Mouse (Mus musculus): ENCODE measurements around the gene Gm49416. TPM values are rescaled to one million over a fixed set of nuclear protein-coding genes. Genes with fewer than 3 reads are reported as not detected.

The Gm49416 gene
- polyA plus RNA-seq, 2 experiments, result not detected

DNA sequence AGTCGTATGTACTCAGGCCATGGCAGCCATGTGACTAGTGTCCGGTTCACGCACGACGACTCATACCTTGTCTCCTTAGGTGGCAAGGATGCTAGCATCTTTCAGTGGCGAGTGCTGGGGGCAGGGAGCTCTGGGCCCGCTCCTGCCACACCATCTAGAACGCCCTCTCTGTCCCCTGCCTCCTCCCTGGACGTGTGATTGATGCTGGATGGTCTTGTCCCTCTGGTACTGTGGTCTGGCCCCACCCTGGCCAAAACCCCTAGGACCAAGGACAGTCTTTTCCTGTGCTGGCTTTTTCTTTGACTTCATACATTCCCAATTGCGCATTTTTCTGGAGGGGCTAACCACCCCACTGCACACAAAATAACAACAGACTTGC, 52.4 kb downstream of the Gm49416 start:
- H3K4me1 ChIP-seq (replicated peaks; ENCODE audit: control insufficient read depth in 2 of 2, insufficient read depth in 2 of 2, low read length in 1 of 2), result peaks cover 22 to 25% of the 10 kb centered on the region in 2 experiments
- WGBS (ENCODE audit: insufficient replicate concordance), result 44% methylated on average over 10 of the region's 10 CpGs
- no peaks in the 10 kb centered on the region for H3K9me3 ChIP-seq (ENCODE audit: control insufficient read depth, low read length)
- H3K27ac ChIP-seq, result peak overlapping the region; percentile 93
- no peak for TF ChIP-seq EP300 (IDR thresholded peaks at IDR 0.05; ENCODE audit: low read depth)
- TF ChIP-seq CTCF (IDR thresholded peaks at IDR 0.05; ENCODE audit: low read depth), result no peak
- peak overlapping the region; percentile 19 to 88; a peak in 3 of 4 replicates for H3K4me3 ChIP-seq (ENCODE audit: insufficient read depth in 1 of 2, low read depth in 2 of 2, low read length in 2 of 2)
- peak overlapping the region; percentile 88 for H3K9ac ChIP-seq (replicated peaks)
- no peak for DNase-seq (ENCODE audit: low read depth in 3 of 3, low spot score in 3 of 3)
- peak; percentile 1; the same call in 1 of the 2 replicates for ATAC-seq (ENCODE audit: insufficient read depth)
- no peaks in the 10 kb centered on the region for H3K27me3 ChIP-seq (ENCODE audit: control insufficient read depth, insufficient read depth, low read length)
- H3K36me3 ChIP-seq (replicated peaks; ENCODE audit: control insufficient read depth, insufficient read depth, low read depth), result peaks cover 22% of the 10 kb centered on the region
- H3K4me2 ChIP-seq (ENCODE audit: low read depth), result peak overlapping the region; percentile 78

DNA sequence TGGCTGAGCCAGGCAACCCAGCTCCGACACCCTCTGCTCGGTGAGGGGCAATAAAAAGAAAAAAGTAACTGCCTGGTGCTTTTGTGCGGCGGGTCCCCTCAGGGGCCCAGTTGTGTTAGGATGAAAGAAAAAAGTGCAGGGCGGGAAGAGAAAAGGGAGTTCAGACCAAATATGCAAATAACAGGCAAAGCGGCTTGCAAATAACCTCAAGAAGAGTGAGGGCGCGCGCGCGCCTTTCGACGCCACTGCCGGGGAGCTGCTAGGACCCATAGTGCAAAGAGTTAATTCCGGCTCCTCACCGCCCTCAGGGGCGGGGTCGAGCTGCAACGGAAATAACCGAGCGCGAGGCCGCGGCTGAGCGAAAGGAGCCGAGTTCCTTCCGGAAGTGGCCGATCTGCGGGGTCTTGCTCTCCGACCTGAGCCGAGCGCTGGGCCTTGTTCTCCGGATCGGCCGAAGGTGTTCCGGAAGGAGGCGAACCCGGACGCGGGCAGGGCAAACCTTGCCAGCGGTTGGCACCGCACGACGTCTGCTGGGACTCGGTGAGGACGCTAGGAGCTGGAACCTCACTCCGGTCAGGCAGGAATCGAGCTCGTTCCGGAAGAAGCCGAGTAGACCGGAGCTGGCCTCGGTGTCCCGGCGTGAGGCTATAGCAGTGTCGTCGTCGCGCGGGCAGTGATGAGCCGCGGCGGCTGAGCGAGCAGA, 52.9 kb downstream of the Gm49416 start, which contains the start of gene Mta2:
Gene Mta2 (plus strand): TSS at position 361 of the 703 bp plus-strand sequence.
- WGBS (ENCODE audit: insufficient replicate concordance), result under 1% methylated on average over 64 of the region's 64 CpGs
- ATAC-seq (ENCODE audit: insufficient read depth) (peak; percentile 90), DNase-seq (ENCODE audit: low read depth in 3 of 3, low spot score in 3 of 3) (peak; percentile 90 to 94 (median 91))
- Histone ChIP-seq H3K4me1 (replicated peaks; ENCODE audit: control insufficient read depth in 2 of 2, insufficient read depth in 2 of 2, low read length in 1 of 2) (peaks cover 27 to 30% of the 10 kb centered on the region in 2 experiments), H3K4me3 (ENCODE audit: insufficient read depth in 1 of 2, low read depth in 2 of 2, low read length in 2 of 2) (peak within 1 kb of the TSS; percentile 72 to 88), H3K36me3 (replicated peaks; ENCODE audit: control insufficient read depth, insufficient read depth, low read depth) (peaks cover 27% of the 10 kb centered on the region), H3K4me2 (ENCODE audit: low read depth) (peak within 1 kb of the TSS; percentile 78), H3K9me3 (ENCODE audit: control insufficient read depth, low read length) (no peaks in the 10 kb centered on the region), H3K27me3 (ENCODE audit: control insufficient read depth, insufficient read depth, low read length) (no peaks in the 10 kb centered on the region), H3K9ac (replicated peaks) (peak within 1 kb of the TSS; percentile 88), H3K27ac (peak within 1 kb of the TSS; percentile 93)
- TF ChIP-seq CTCF (IDR thresholded peaks at IDR 0.05; ENCODE audit: low read depth), result peak; percentile 4; the same call in 1 of the 2 replicates
- TF ChIP-seq EP300 (IDR thresholded peaks at IDR 0.05; ENCODE audit: low read depth), result no peak

DNA sequence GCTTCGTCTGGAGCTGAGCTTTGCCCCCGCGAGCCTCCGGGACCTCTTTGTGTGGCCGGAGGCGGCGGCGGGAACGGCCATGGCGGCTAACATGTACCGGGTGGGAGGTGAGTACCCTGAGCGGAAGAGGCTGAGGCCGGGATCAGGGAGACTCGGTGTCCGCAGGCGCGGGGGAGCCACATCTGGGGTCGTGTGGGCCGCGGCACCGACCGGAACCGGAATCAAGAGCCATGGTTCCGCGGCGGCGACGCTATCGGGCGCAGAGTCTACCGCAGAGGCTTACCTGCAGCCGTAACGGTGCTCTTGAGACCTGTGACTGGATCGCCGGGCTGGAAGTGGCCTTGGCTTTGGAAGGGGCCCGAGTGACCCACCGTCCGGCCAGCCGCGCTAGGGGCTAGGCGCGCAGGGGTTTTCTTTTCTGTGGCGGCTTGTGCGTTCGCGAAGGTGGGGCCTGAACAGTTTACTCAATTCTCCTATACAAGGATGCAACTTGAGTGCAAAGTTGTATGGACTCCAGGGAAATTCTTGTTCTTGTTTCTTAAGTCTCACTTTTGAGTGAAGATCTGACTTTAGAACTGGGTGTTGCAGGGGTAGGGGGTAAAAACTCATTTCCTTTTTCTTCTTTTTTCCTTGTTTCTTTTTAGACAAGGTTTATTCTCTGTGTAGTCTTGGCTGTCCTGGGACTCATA, 53.7 kb downstream of the Gm49416 start:
- H3K9ac ChIP-seq (replicated peaks), result peak overlapping the region; percentile 88
- H3K9me3 ChIP-seq (ENCODE audit: control insufficient read depth, low read length), result no peaks in the 10 kb centered on the region
- ATAC-seq (ENCODE audit: insufficient read depth), result peak; percentile 45
- H3K4me2 ChIP-seq (ENCODE audit: low read depth), result peak overlapping the region; percentile 78
- H3K4me1 ChIP-seq (replicated peaks; ENCODE audit: control insufficient read depth in 2 of 2, insufficient read depth in 2 of 2, low read length in 1 of 2), result peaks cover 33 to 36% of the 10 kb centered on the region in 2 experiments
- H3K4me3 ChIP-seq (ENCODE audit: insufficient read depth in 1 of 2, low read depth in 2 of 2, low read length in 2 of 2), result peak overlapping the region; percentile 72 to 88
- under 1% methylated on average over 46 of the region's 46 CpGs for WGBS (ENCODE audit: insufficient replicate concordance)
- H3K27ac ChIP-seq, result peak overlapping the region; percentile 93
- no peaks in the 10 kb centered on the region for H3K27me3 ChIP-seq (ENCODE audit: control insufficient read depth, insufficient read depth, low read length)
- TF ChIP-seq CTCF (IDR thresholded peaks at IDR 0.05; ENCODE audit: low read depth), result no peak
- no peak for TF ChIP-seq EP300 (IDR thresholded peaks at IDR 0.05; ENCODE audit: low read depth)
- DNase-seq (ENCODE audit: low read depth in 3 of 3, low spot score in 3 of 3), result no peak
- peaks cover 32% of the 10 kb centered on the region for H3K36me3 ChIP-seq (replicated peaks; ENCODE audit: control insufficient read depth, insufficient read depth, low read depth)

DNA sequence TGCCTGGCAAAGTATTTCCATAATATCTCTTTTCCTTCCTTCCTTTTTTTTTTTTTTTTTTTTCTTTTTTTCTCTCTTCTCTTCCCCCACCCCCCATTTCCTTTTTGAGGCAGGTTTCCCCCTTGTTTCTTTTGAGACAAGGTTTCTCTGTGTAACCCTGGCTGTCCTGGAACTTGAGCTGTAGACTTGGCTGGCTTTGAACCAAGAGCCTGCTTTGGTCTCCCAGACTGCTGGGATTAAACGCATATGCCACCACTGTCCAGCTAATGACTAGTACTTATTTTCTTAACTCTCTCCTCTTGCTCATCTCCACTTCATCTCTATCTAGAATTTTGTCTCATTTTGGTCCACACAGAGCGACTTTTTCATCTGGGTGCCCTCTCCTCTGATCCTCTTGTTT, 54.3 kb downstream of the Gm49416 start:
- DNase-seq (ENCODE audit: low read depth in 3 of 3, low spot score in 3 of 3) (no peak), ATAC-seq (ENCODE audit: insufficient read depth) (no peak)
- peak overlapping the region; percentile 88 for H3K9ac ChIP-seq (replicated peaks)
- H3K36me3 ChIP-seq (replicated peaks; ENCODE audit: control insufficient read depth, insufficient read depth, low read depth), result peaks cover 35% of the 10 kb centered on the region
- H3K27me3 ChIP-seq (ENCODE audit: control insufficient read depth, insufficient read depth, low read length), result no peaks in the 10 kb centered on the region
- no peaks in the 10 kb centered on the region for H3K9me3 ChIP-seq (ENCODE audit: control insufficient read depth, low read length)
- peak overlapping the region; percentile 93 for H3K27ac ChIP-seq
- 27% methylated on average over 2 of the region's 2 CpGs for WGBS (ENCODE audit: insufficient replicate concordance)
- H3K4me3 ChIP-seq (ENCODE audit: insufficient read depth in 1 of 2, low read depth in 2 of 2, low read length in 2 of 2), result peak overlapping the region; percentile 72 to 88
- TF ChIP-seq CTCF (IDR thresholded peaks at IDR 0.05; ENCODE audit: low read depth) (no peak), EP300 (IDR thresholded peaks at IDR 0.05; ENCODE audit: low read depth) (no peak)
- H3K4me1 ChIP-seq (replicated peaks; ENCODE audit: control insufficient read depth in 2 of 2, insufficient read depth in 2 of 2, low read length in 1 of 2), result peaks cover 33 to 37% of the 10 kb centered on the region in 2 experiments
- H3K4me2 ChIP-seq (ENCODE audit: low read depth), result peak overlapping the region; percentile 78

DNA sequence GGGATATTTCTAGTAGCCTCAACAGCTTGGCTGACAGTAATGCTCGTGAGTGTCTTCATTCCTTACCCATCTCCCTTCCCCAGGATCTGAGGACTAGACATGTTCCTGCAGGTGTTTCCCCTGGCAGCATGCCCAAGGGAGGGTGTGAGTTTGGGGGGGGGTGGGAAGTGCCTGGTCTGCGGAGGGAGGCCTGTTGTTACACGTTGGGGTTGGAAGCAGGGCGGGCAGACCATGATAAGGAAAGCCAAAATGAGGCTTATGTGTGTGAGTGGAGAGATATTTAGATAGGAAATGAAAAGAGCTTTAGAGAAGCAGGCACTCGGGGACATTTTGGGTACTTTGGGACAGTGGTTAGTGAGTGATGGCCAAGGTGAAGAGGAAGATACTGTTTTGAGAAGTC, 55.3 kb downstream of the Gm49416 start:
- peaks cover 42% of the 10 kb centered on the region for H3K36me3 ChIP-seq (replicated peaks; ENCODE audit: control insufficient read depth, insufficient read depth, low read depth)
- ATAC-seq (ENCODE audit: insufficient read depth), result peak; percentile 48
- H3K4me2 ChIP-seq (ENCODE audit: low read depth), result peak overlapping the region; percentile 78
- H3K9ac ChIP-seq (replicated peaks), result peak overlapping the region; percentile 88
- no peaks in the 10 kb centered on the region for H3K27me3 ChIP-seq (ENCODE audit: control insufficient read depth, insufficient read depth, low read length)
- no peak; the same call in 1 of the 2 replicates for TF ChIP-seq EP300 (IDR thresholded peaks at IDR 0.05; ENCODE audit: low read depth)
- no peak for TF ChIP-seq CTCF (IDR thresholded peaks at IDR 0.05; ENCODE audit: low read depth)
- 10% methylated on average over 5 of the region's 5 CpGs for WGBS (ENCODE audit: insufficient replicate concordance)
- H3K4me3 ChIP-seq (ENCODE audit: insufficient read depth in 1 of 2, low read depth in 2 of 2, low read length in 2 of 2), result peak overlapping the region; percentile 72 to 88
- H3K4me1 ChIP-seq (replicated peaks; ENCODE audit: control insufficient read depth in 2 of 2, insufficient read depth in 2 of 2, low read length in 1 of 2), result peaks cover 33 to 37% of the 10 kb centered on the region in 2 experiments
- DNase-seq (ENCODE audit: low read depth in 3 of 3, low spot score in 3 of 3), result peak in 2 of 3 experiments; percentile 55 to 57
- peak overlapping the region; percentile 93 for H3K27ac ChIP-seq
- no peaks in the 10 kb centered on the region for H3K9me3 ChIP-seq (ENCODE audit: control insufficient read depth, low read length)

All from liver, embryonic 14.5 days (tissue).